Mouse (Mus musculus): Measurements from ENCODE around the gene Hnrnph1.

DNA sequence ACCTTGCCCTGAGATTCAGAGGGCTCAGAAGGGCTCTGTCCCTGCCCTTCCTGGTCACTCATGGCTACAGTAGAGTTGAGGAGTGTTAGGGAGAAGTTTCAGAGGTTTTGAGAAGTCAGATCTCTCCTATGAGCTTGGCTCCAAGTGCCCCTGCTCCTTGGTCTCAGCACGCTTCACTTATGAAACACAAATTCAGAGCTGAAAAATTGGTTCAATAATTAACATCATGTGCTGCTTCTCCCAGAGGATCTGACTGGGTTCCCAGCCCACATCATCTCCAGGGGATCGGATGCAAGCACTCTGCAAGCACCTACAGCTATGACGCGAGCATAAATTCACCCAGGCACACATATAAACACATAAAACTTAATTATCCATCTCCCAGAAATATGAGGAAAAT is 49.3 kb downstream of the Hnrnph1 start:
- no peak for TF ChIP-seq CTCF (IDR thresholded peaks at IDR 0.05; ENCODE audit: extremely low read depth, insufficient read length, insufficient replicate concordance, low read depth, low read length)
- TF ChIP-seq POLR2A (IDR thresholded peaks at IDR 0.05; ENCODE audit: low read depth, low read length): no peak

All from small intestine, adult 2 months (tissue).